Mouse (Mus musculus): ENCODE data around the gene Ankrd55. TPM values are rescaled to one million over a fixed set of nuclear protein-coding genes. Genes with fewer than 3 reads are reported as not detected.
"Not testable (repeated sequence)": the region's sequence is repeated elsewhere in the genome, so short reads cannot be mapped to it uniquely, and the experiment has no call there.

Gene Ankrd55
- total RNA-seq, 4 experiments from 2014 or later: 1.6 to 2.7 (median 2.4) TPM

DNA sequence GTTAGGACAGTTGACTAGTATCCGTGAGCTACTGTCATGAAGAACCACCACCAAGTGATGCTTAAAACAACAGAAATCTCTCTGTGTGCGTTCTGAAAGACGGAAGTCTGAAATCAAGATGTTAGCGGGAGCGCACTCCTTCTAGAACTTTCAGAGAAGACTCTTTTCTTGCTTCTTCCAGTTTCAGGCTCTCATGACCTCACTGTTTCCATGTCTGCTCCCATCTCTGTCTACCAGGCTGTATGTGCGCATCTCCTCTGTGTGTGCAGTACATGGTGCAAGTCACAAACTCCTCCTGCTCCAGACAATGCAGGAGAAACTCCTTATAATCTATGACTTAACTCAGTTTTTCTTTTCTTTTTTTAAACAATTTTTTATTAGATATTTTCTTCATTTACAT is 4.8 kb downstream of the Ankrd55 start:
- no peak for DNase-seq (ENCODE audit: low spot score)

DNA sequence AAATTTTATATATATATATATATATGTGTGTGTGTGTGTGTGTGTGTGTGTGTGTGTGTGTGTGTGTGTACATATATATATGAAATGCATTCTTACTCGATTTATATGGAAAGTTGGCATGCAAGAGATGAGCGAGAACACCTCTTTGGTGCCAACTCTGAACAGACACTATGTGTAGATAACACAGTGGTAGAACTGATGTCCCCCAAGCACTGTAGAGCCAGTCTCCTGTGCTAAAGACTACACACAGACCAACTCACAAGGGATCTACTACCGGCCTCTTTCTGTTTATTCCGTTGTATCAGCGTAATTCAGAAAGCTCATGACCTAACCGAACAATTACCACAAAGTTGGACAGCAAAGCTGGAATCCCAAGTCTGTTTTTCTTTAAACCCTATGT is 6.2 kb downstream of the Ankrd55 start:
- no peak for DNase-seq (ENCODE audit: low spot score)

DNA sequence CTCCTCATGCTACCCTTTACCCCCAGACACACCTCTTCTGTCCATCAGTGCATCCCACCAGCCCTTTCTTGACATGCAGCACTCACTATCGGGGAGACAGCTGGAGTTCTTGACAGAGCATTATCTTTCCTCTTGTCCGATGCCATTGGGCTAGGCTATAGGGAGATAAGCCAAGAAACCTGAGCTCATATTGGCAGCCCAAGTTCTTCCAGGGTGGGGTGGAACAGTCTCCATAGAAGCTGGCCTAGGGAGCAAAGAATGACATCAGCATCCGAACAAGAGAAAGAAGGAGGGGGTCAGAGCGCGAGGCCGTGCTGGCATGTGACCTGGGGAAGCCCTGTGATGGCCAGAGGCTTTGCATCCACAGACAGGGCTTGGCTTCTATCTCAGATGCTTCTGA is 9.5 kb downstream of the Ankrd55 start:
- DNase-seq (ENCODE audit: low spot score): no peak

DNA sequence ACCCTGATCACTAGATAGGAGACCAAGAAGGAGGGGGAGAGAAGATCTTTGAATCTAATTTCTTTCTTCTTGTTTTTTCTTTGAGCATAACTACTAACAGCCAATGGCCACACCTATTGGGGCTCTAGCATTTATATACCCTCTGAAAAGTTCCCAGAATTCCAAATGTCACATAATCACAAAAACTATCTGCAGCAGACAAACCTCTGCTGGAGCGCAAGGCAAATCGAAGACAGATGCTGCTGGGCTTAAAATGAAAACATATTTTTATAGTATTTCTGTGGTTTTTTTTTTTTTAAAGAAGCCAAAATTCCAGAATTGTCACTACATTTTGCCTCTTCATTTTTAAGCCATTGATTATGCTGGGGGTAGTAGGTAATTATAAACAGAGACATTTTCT is 15.2 kb downstream of the Ankrd55 start:
- DNase-seq (ENCODE audit: low spot score): no peak

DNA sequence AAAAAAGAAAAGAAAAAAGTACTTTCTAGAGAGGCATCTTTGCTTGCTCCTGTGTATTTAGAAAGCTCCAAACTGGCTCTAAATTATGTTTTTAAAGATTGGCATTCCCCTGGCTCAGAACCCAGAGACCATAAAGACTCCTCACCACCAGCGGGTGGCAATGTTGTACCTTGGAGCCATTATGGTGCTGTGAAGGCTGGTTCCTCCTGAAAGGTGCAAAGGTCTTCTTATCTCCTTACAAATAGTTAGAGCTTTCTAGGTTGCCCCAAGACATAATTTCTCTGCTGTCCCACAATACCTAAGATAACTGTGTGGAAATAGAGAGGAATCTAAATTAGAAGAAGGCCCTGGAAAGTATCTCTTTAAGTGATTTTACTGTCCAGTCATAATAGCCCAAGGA is 20.4 kb downstream of the Ankrd55 start:
- peak; percentile 63 for DNase-seq (ENCODE audit: low spot score)

DNA sequence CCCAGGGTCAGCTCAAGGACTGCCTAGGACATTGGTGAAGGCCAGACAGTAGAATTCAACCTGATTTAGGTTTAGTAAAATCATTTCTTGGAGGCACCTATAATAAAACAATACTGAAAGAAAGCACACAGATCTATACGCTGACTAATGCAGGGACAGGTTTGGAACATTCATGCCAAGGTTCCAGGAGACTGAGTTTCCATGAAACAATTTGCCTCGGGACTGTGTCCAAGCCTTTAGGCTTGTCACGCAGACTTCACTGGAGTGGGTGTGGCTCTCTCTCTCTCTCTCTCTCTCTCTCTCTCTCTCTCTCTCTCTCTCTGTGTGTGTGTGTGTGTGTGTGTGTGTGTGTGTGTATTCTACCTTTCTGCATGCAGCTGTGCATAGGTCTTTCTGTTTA is 23.4 kb downstream of the Ankrd55 start:
- not testable (repeated sequence) for DNase-seq (ENCODE audit: low spot score)

DNA sequence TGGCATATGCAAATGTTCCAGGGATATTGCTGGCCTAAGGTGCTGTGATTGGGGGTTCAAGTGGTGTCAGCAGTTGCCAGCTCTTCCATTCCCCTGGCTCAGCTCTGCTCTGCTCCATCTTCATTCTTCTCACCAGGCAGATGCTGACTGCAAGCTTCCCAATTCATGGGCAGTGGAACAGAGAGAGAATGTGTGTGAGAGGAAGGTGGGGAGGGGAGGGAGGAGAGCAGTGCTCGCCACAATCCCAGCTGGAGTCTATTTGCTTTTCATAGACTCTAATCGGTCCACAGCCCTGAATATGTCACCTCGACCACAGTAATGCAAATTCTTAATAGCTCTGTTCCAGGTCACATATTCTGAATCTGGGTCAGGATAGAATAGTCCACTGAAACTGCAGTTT is 27.2 kb downstream of the Ankrd55 start:
- no peak for DNase-seq (ENCODE audit: low spot score)

DNA sequence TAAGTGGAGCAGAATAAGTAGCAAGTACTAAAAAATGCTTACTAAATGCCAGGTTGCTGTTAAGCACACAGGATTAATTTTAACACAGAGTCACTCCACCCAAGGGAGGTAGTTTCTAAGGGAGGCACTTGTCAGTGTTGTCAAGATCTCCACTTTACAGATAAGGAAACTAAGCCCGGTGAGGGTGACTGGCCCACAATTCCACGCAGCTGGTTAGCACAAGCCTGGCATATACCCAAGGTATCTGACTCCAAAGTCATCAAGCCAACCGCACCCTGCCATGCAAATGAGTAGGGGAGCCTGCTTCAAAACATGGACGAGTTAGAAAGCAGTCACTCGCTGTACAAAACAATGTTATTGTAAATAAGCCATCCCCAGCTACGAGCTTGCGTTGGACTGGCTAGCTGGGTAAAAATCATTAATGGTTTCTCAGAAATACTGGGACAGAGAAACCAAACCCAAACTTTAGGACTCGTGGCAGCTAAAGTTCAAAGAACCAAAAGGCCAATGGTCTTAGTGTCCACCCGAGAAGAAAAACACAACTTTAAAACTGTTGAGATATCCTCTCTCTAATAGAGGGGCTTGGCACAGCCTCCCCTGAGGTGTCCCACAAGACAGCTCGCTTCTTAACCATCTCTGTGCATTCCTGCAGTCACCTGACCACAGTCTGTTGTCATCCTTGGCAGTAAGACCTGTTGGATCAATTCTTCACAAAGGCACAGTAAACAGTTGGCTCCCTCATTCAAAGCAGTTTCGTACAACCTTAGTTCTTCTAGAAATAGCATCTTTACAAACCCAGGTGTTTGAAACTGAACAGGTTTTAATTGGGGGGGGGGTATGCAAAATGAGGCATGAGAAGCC is 28.6 kb downstream of the Ankrd55 start:
- DNase-seq (ENCODE audit: low spot score): no peak

DNA sequence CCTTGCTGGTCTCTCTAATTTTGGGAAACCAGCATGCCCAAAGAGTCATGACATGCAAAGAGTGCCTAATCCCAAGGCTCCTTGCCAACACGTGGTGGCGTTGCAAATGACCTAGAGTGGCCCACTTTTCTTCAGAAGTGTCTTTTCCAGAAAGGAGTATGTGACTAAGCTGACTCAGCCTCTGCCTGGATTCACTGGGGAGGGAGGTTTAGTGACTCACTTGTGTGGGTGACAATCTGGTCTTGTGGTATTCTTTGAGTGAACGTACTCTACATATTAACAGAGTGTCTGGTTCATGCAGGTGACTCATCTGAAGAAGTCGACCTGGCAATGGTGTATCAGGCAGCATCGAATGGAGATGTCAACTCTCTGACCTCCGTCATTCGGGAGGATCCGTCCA is 29.9 kb downstream of the Ankrd55 start:
- no peak for DNase-seq (ENCODE audit: low spot score)

DNA sequence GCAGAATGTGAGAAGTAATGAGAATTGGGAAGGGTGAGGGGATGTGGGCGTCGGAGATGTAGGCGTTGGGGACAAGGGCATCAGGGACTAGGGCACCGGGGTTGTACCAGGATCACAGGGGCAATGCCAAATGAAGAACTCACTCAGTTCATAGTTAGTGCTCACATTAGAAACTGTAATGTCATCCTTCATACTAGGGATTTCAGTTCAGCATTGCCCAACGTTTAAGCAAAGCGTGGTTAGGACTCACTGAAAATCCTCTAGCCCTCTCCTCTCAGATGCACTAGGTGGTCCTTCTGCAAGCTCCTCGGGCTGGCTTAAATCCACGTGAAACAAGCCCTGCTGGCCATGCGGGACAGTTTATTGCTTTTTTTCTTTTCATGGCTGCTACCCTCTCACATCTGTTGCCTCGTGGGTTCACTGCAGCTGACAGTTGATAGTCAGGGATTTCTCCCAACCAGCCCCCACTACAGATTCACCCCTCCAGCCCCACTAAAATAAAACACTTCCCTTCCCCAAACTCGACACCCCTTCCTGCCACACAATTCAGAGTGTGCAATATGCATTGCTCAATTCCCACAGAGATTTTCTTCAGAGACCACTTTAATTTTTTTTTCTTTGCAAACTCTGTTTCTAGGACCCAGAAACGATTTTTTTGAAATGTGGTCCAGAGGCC is 35.5 kb downstream of the Ankrd55 start:
- DNase-seq (ENCODE audit: low spot score): no peak

DNA sequence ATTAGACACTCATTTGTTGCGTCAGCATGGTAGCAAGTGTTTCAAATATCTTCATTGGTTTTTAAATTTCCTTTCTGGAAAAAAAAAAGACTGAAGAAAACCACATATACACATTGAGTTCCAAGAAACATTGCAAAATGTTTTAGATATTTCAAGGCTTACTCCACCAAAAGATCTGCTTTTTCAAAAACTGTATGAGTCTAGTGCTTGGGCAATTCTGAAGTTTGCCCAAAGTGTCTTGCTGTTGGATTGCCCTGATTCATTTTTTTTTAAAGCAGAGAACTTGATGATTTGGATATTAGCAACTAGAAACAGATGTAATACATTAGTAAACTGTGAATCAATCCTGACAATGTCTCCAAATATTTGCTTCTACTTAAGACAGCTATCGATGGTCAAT is 36.9 kb downstream of the Ankrd55 start:
- DNase-seq (ENCODE audit: low spot score): no peak

DNA sequence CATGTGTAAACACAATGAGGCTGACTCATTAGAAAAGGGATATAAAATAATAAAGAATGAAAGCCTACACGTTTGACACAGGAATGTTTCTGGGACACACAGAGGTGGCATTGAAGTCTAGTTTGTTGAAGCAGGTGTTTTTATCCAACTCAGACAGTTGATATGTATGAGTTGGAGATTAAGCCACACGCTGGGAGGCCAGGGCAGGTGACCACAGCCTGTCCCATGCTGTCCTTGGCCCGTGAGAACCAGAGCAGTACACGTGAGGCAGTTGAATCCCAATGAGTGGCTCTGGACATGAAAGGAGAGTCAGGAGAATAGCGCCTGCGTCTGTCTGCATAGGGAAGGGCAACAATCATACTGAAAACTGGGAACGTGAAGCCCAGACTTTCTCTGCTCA is 38.2 kb downstream of the Ankrd55 start:
- no peak for DNase-seq (ENCODE audit: low spot score)

DNA sequence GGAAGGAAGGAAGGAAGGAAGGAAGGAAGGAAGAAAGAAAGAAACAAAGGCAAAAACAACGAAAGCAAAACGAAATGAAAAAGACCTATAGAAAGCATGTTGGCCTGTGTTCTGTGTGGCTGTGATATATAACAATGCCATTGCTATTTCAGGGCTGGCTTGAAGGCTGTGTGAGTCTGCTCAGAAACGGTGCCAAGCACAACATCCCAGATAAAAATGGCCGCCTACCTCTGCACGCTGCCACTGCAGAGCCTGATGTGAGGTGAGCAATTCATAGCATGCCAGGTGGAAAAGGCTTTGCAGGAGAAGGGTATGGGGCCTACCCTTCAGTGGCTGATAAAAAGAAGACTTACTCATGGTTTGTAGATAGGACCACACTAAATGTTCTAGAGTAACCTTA is 38.7 kb downstream of the Ankrd55 start:
- no peak for DNase-seq (ENCODE audit: low spot score)

DNA sequence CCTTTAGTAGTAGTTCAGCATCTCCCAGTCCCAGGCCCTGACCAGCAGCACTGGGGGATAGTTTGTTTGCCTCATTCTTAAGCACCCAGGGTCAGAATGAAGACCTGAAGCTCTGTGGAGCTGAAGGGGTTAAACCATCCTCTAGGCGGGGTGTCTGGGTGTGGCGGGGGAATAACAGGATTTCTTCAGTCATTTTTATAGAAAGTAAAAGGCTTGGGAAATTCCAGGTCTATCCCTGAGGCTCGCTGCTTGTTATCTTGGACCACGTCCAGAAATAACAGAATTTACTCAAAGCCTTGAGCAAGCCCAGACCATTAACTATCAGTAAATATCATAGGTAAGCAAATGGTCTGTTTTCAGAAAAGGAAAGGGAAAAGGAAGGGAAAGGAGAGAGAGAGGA is 39.3 kb downstream of the Ankrd55 start:
- no peak for DNase-seq (ENCODE audit: low spot score)

DNA sequence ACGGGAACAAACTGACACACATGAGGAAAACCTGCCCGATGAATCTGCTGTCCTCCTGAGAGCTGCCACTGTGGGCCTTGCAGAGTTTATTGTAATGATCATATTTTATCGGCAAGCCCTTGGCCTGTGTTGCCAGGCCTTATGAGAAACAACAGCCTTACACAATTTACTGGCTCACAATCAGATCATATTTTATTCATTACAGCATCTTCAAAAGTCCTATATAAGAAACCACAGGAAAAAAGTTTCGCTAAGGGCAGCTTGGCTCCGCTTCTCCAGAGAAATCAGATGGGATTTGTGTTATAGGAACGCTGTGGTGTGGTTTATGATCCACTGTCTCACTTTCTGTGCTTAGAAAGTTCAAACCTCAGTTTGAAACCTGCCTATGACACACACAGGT is 42.0 kb downstream of the Ankrd55 start:
- DNase-seq (ENCODE audit: low spot score): no peak

DNA sequence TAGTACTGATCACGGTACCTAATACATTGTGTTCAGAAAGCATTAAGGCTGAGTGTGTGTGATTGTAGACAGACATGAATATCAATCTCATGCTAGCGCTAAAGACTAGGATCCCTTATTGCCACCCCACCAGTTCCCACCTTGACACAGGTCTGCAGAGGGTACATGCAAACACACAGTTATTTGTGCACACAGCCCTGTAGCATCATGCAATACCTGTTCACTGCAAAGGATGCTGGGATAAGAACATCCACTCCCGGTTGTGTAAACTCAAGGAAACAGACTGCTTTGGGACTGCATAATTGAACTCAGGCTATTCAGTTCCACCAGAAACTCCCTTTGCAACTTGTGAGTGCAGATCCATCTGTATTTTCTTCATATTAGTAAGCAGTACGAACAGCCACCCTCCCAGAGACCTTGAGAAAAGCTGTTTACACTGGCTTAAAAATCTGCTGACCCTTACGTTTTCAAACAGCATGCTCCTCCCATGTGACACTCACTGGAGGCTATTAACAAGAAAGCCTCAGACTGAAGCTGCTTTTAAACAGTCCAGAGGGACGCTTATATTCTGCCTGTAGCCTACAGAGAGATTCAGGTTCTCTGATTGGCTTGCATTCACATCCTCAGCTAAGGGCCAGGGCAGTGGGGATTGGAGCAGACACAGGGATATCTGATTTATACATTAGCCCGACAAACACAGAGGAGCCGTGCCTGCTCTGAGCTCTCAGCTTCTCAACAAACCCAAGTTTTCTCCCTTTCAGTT is 42.8 kb downstream of the Ankrd55 start:
- DNase-seq (ENCODE audit: low spot score): no peak

DNA sequence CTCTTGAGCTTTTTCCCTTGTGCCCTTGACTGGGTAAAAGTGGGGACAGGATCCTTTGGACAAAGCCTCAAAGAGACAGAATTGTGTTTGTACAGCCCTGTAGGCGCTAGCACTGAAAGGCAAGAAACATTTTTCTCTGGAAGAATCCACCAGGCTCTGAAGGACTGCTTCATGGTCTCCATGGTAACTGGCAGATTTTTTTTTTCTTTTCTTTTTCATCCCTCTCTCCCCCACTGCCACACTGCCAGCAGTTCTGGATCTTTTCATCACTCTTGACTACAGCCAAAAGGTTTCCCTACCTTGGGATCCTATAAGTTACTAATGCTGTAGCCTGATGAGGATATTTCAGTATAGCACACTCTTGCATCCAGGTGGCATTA is 43.4 kb downstream of the Ankrd55 start:
- DNase-seq (ENCODE audit: low spot score): no peak

DNA sequence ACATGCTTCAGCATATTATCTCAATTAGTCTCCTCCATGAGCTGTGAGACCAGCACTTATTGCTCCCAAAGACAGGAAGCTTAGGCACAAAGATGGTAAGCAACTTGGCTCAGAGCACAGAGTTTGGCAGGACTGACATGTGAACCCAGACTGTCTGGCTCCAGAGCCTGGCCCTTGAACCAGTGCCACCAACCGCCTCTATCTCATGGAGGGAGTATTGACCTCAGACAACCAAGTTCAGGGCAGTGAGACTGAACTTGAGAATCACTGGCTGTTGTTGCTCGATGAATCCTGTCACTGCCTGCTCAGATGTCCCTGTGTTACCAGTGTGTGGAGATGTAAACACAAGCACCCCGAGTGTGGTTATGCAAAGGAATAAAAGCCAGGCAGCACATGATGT is 47.3 kb downstream of the Ankrd55 start:
- no peak for DNase-seq (ENCODE audit: low spot score)

DNA sequence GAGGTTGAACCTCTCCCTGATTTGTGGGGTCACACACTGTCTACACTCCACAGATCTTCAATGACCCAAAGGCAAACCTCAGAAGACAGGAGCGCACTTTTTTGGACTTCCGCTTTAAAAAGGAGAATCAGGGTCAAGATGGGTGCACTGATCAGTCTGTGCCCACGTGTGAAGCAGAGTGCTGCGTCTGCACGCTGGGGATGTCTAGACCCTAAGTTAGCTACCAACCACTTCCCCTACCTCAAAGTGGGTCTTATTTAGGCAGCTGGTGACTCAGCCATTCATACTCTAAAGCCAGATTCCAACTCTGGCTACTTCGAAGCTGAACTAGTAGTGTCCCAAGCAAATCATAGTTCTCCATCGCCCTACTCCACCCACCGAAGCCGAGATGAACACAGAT is 48.9 kb downstream of the Ankrd55 start:
- DNase-seq (ENCODE audit: low spot score): no peak

DNA sequence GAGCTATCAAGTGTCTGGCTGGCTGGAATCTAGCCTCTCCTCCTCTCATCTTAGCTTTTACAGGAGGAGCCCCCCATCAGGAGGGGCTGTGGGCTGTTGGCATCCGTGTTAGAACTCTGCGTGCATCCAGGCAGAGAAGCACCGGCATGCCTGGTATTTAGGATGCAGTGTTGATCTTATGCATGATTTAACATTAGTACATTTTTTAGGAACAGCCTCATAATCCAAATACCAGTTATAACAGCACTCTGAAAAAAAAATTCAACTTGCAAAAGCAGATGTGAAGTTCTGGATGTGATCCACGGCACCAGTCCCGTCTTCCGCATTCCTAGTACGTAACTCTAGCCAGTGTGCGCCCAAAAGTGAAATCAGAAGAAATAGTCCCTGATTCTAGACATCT is 52.0 kb downstream of the Ankrd55 start:
- peak; percentile 68 for DNase-seq (ENCODE audit: low spot score)

DNA sequence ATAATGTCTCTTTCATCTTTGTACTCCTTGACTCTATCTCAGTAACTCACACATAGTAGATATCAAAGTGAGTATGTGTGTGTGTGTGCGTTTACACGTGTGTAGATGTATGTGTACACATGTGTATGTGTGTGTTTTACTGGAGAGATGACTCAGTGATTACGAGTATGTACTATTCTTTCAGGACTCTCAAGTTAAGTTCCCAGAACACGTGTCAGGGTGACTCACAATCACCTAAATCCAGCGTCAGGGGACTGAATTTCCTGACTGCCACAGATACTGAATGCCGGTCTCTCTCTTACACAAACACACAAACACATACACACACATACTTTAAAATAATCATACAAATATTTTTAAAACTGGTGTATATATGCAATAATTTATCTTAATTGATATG is 52.5 kb downstream of the Ankrd55 start:
- DNase-seq (ENCODE audit: low spot score): no peak

DNA sequence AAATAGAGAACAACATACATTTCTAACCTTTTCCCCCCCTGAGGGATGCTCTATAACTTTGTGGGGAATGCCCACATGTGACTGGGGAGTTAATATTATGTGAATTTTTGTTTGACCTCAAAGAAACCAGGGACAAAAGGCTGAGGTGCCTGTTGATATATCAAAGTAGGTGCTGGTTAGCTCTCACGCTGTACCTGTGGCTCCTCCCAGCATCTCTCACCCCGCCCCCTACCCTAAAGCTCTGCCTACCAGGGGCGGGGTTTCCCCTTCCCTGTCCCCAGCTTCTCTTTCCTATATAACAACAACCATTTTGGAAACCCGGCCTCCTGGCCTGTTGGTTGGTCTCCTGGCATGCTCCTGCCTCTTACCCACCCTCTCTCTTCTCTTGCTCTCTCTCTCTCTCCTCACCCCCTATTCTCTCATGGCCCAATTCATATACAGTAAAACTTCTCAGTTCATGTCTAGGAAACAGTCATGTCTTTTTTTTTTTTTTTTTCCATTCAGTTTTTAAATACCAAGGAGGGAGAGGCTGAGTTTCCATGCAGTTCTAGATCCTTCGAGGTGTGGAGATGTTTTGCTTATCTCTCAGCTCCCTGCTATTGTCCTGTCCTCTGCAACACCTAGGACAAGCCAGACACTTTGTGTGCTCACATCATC is 54.8 kb downstream of the Ankrd55 start:
- no peak for DNase-seq (ENCODE audit: low spot score)
